9 mouse cellular contexts compared by ENCODE assay signal in the genomic region with DNA sequence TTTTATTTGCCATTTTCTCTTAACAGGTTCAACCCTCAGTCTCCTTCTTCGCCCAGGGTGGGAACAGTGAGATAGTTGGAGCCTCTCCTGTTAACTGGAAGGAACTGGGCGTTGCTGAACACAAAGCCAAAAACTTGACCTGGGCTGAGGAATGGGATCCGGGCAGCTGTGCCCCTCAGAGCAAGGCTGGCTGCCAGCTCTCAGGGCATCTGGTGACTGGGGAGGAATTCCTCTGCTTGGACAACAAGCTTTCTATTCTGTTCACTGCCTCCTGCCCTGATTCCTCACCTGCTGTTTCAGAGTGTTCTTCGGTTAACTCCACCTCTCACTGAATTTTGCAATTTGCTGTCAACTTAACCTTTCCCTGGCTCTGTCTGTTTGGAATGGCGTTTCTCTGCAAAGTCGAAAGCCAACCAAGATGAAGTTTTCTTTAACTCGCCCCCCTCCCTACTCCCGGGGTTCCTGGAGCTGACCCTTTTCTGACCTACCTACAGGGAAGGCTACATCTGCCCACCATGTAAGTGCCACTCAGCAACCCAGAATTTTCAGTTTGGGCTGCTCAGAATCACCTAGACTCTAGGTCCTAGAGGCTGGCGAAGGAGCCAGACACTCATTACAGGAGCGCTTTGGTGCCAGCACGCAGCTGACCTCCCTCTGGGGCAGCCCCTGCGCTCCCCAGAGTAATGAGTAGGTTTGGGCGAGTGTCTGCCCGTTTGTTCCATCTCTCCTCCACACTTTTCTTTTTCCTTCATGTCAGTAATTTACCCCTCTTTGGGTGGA. TPM values are rescaled to one million over a fixed set of nuclear protein-coding genes. Genes with fewer than 3 reads are reported as not detected.
A peak's percentile ranks its signal among the peaks of the same experiment; 100 is the strongest.
DNase-seq lines count a peak whose midpoint lies in the region; ATAC-seq and TF ChIP-seq lines count a peak whose summit lies in the region.
"Had no signal": no experiment of that assay in that cellular context is flagged by ENCODE, and none has a peak within 500 bp of the region (broad histone marks: within the 10 kb centered on the region; RNA-seq: fewer than 3 reads in every experiment).

No protein-coding gene starts in this region.

- H3K36me3 ChIP-seq in kidney, embryonic 16.5 days (ENCODE audit: insufficient read depth, low read length), result no peaks in the 10 kb centered on the region
- H3K36me3 ChIP-seq in lung, postnatal 0 days (ENCODE audit: insufficient read depth, low read length), result no peaks in the 10 kb centered on the region

- WGBS in kidney, embryonic 16.5 days, result 15% methylated on average over 14 of the region's 14 CpGs
- 8% methylated on average over 14 of the region's 14 CpGs for WGBS in lung, postnatal 0 days

- TF ChIP-seq EP300 in lung, postnatal 0 days (IDR thresholded peaks at IDR 0.05), result no peak

- peak overlapping the region; percentile 48 for H3K4me2 ChIP-seq in kidney, embryonic 16.5 days (replicated peaks; ENCODE audit: low read depth, low read length)
- H3K4me2 ChIP-seq in lung, postnatal 0 days (replicated peaks; ENCODE audit: low read depth, low read length), result peak overlapping the region; percentile 45

- no peaks in the 10 kb centered on the region for H3K9me3 ChIP-seq in kidney, embryonic 16.5 days (ENCODE audit: low read length)
- H3K9me3 ChIP-seq in lung, postnatal 0 days (ENCODE audit: low read length), result no peaks in the 10 kb centered on the region

- peaks cover 43% of the 10 kb centered on the region for H3K27me3 ChIP-seq in kidney, embryonic 16.5 days (ENCODE audit: insufficient read depth, low read length)
- H3K27me3 ChIP-seq in lung, postnatal 0 days (replicated peaks; ENCODE audit: insufficient read depth, low read length), result no peaks in the 10 kb centered on the region

- H3K4me1 ChIP-seq in kidney, embryonic 16.5 days (ENCODE audit: insufficient read depth, low read length), result peaks cover 28% of the 10 kb centered on the region
- H3K4me1 ChIP-seq in lung, postnatal 0 days (ENCODE audit: insufficient read depth, low read depth, low read length), result no peaks in the 10 kb centered on the region

- H3K4me3 ChIP-seq in kidney, embryonic 16.5 days (ENCODE audit: low read length), result peak overlapping the region; percentile 15; the same call in 1 of the 2 replicates
- H3K4me3 ChIP-seq in lung, postnatal 0 days (ENCODE audit: low read depth, low read length), result no peak overlapping the region; the same call in 1 of the 2 replicates

- TF ChIP-seq CTCF in lung, postnatal 0 days (IDR thresholded peaks at IDR 0.05), result no peak

- DNase-seq in heart, adult 11 months, result peak; percentile 86
- no peak for DNase-seq in heart, postnatal 4 days
- DNase-seq in adrenal gland, postnatal 25 days, result peak; percentile 30
- peak; percentile 27 for DNase-seq in lung, postnatal 0 days (ENCODE audit: low spot score)
- DNase-seq in embryo, embryonic 9.5 days (ENCODE audit: extremely low spot score), result no peak
- no peak for DNase-seq in cerebellum, postnatal 25 days

- H3K9ac ChIP-seq in kidney, embryonic 16.5 days (replicated peaks; ENCODE audit: low read length), result peak overlapping the region; percentile 5; the same call in 1 of the 2 replicates
- H3K9ac ChIP-seq in lung, postnatal 0 days (replicated peaks; ENCODE audit: low read depth), result no peak overlapping the region

- H3K27ac ChIP-seq in kidney, embryonic 16.5 days (ENCODE audit: low read length), result peak overlapping the region; percentile 75
- H3K27ac ChIP-seq in lung, postnatal 0 days (ENCODE audit: low read length), result no peak overlapping the region

- no peak for ATAC-seq in kidney, embryonic 16.5 days (ENCODE audit: low FRiP score, low TSS enrichment)
- no peak for ATAC-seq in lung, postnatal 0 days
- ATAC-seq in inflammation-experienced regulatory T-cells, adult 6 months, result no peak

RNA-seq across cellular contexts. Expression of a gene that starts 0.7 kb away (rescaled TPM):
- total RNA-seq in heart, postnatal 4 days (2021), result 1 to 10 TPM in 1 of 2 experiments, under 1 TPM in 1; 0.86 to 1.8 TPM
- 5.7 and 7.4 TPM in 2 replicates for total RNA-seq in adrenal gland, postnatal 25 days (2021)
- polyA plus RNA-seq in kidney, embryonic 16.5 days (2015; fragmentation: Nextera tagmentation; extraction: Ambion mirVana), result 20.3 and 23.4 TPM in 2 replicates
- 4.2 and 4.3 TPM in 2 replicates for polyA plus RNA-seq in lung, postnatal 0 days (2015; fragmentation: Nextera tagmentation; extraction: Ambion mirVana)
- not detected for polyA plus RNA-seq in inflammation-experienced regulatory T-cells, adult 6 months (2017; shearing (Covaris generic))

RNA-seq across cellular contexts. Expression of a gene that starts 14.7 kb away (rescaled TPM):
- total RNA-seq in heart, postnatal 4 days (2021), result 1 to 10 TPM in 1 of 2 experiments, under 1 TPM in 1; 0.92 to 1.1 TPM
- 6.0 and 6.8 TPM in 2 replicates for total RNA-seq in adrenal gland, postnatal 25 days (2021)
- 3.2 and 3.7 TPM in 2 replicates for polyA plus RNA-seq in kidney, embryonic 16.5 days (2015; fragmentation: Nextera tagmentation; extraction: Ambion mirVana)
- 2.0 and 2.2 TPM in 2 replicates for polyA plus RNA-seq in lung, postnatal 0 days (2015; fragmentation: Nextera tagmentation; extraction: Ambion mirVana)
- 10 to 100 TPM in 2 of 3 experiments, 1 to 10 TPM in 1; 9.1 to 12.0 (median 10.2) TPM for polyA plus RNA-seq in inflammation-experienced regulatory T-cells, adult 6 months (2017; shearing (Covaris generic))

RNA-seq across cellular contexts. Expression of a gene that starts 30.8 kb away (rescaled TPM):
- total RNA-seq in heart, postnatal 4 days (2021), result under 1 TPM; 0.81 to 0.88 TPM
- total RNA-seq in adrenal gland, postnatal 25 days (2021), result 0.46 TPM in 1 of 2 replicates, not detected in the other
- not detected in 2 replicates for polyA plus RNA-seq in kidney, embryonic 16.5 days (2015; fragmentation: Nextera tagmentation; extraction: Ambion mirVana)
- polyA plus RNA-seq in lung, postnatal 0 days (2015; fragmentation: Nextera tagmentation; extraction: Ambion mirVana), result 0.18 and 0.27 TPM in 2 replicates
- 1,000 to 10,000 TPM in 2 of 3 experiments, 100 to 1,000 TPM in 1; 995 to 1,814 (median 1,394) TPM for polyA plus RNA-seq in inflammation-experienced regulatory T-cells, adult 6 months (2017; shearing (Covaris generic))
- polyA plus RNA-seq: embryonic facial prominence, embryonic 11.5 days had no signal

RNA-seq across cellular contexts. Expression of a gene that starts 38.7 kb away (rescaled TPM):
- total RNA-seq in heart, postnatal 4 days (2021), result under 1 TPM in 1 of 2 experiments, not detected in 1; 0.32 TPM
- total RNA-seq in adrenal gland, postnatal 25 days (2021), result 1.1 and 2.6 TPM in 2 replicates
- 0.30 TPM in 1 of 2 replicates, not detected in the other for polyA plus RNA-seq in kidney, embryonic 16.5 days (2015; fragmentation: Nextera tagmentation; extraction: Ambion mirVana)
- polyA plus RNA-seq in lung, postnatal 0 days (2015; fragmentation: Nextera tagmentation; extraction: Ambion mirVana), result 2.1 and 3.3 TPM in 2 replicates
- 10 to 100 TPM in 1 of 3 experiments, 1 to 10 TPM in 2; 2.6 to 11.2 (median 6.3) TPM for polyA plus RNA-seq in inflammation-experienced regulatory T-cells, adult 6 months (2017; shearing (Covaris generic))

RNA-seq across cellular contexts. Expression of a gene that starts 58.7 kb away (rescaled TPM):
- under 1 TPM in 1 of 2 experiments, not detected in 1; 0.36 TPM for total RNA-seq in heart, postnatal 4 days (2021)
- total RNA-seq in adrenal gland, postnatal 25 days (2021), result not detected in 2 replicates
- polyA plus RNA-seq in kidney, embryonic 16.5 days (2015; fragmentation: Nextera tagmentation; extraction: Ambion mirVana), result not detected in 2 replicates
- 0.38 and 0.39 TPM in 2 replicates for polyA plus RNA-seq in lung, postnatal 0 days (2015; fragmentation: Nextera tagmentation; extraction: Ambion mirVana)
- 1,000 to 10,000 TPM in 1 of 3 experiments, 100 to 1,000 TPM in 2; 684 to 1,006 (median 966) TPM for polyA plus RNA-seq in inflammation-experienced regulatory T-cells, adult 6 months (2017; shearing (Covaris generic))
- polyA plus RNA-seq: embryonic facial prominence, embryonic 11.5 days had no signal

Comparison
In these comparisons a context has a peak if more than half of its experiments do, and no peak if none do; other contexts are left out.
1. DNase-seq: peak in heart, adult 11 months (single experiment), adrenal gland, postnatal 25 days (single experiment) and lung, postnatal 0 days (single experiment); none in heart, postnatal 4 days (single experiment), embryo, embryonic 9.5 days (single experiment) and cerebellum, postnatal 25 days (0 of 2).
2. RNA of a gene that starts 30.8 kb away (polyA plus RNA-seq): 995 to 1,814 TPM in inflammation-experienced regulatory T-cells, adult 6 months; 0.18 to 0.27 TPM in lung, postnatal 0 days and not detected in kidney, embryonic 16.5 days; every median in the first group is over 100 times any median in the second.